Mouse (Mus musculus) spleen, postnatal 14 days (tissue): Measurements from ENCODE around the gene Vmn2r15.

Source experiments
- DNase-seq, 2 experiments: peaks; one replicate each; pipeline ENCODE4 v3.0.0; 2021 to 2022; ENCODE audit warnings: low spot score in 2 of 2

The Vmn2r15 gene

DNA sequence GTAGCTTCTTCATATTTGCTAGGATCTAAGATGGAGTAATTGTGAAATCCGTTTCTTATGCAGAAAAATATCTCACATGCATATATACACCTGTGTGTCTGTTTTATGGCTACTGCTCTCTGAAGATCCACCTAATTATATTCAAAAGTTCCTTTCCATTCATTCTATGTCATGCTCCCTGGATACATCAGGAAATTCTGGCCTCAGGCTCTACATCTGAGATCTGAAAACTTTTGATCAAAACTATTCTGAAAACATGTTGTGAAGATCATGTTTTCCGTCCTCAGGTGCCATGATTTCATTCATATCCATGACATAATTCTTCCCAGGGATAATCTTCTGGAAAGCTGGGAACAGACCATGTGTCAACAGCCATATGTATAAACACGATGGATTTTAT lies at the start of gene Vmn2r15:
Vmn2r15 (minus strand) TSS at position 101 of the 400 bp plus-strand sequence.
- DNase-seq: no peak

DNA sequence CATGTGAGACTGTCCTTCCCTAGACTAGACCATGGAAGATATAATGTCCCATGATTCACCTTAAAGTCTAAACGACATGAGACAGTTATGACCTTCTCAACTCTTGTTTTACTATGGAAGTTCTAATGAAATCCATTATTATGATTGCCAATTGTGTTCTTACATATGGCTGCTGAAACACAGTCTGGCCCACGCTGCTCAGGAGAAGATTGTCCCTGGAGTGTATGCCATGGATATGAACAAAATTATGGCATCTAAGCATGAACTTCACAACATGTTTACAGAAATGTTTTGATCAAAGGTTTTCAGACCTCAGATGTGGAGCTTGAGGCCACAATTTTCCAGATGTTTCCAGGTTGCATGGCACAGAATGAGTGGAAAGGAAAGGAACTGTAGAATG lies 32.4 kb upstream of the Vmn2r15 start, which contains the start of gene Vmn2r16:
Vmn2r16 (plus strand) TSS at position 301 of the 400 bp plus-strand sequence.
- DNase-seq: no peak

DNA sequence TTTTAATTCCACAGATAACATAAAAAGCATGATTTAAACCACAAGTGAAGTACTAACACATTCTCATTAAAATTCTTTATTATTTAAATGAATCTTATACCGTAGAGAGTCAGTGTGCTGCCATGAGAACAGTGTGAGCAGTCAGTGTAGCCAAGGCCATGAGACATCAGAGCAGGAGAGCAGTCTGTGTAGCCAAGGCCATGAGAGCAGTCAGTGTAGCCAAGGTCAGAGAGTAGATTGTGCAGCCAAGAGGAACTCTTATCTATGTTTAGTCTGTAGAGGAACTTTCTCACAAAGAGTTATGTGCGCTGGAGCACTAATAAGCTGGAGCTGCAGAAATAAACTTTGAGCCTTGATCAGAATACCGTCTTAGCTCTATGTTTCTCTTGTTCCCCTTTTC lies 2.8 kb downstream of the Vmn2r15 start:
- no peak for DNase-seq
